Mouse (Mus musculus) stomach, embryonic 14.5 days (tissue): ENCODE measurements around the gene Prr29. TPM values are rescaled to one million over a fixed set of nuclear protein-coding genes. Genes with fewer than 3 reads are reported as not detected.

Source experiments
- ATAC-seq: fragments of 200-750 bp; cut with Nextera tagmentation; 2 replicates; pipeline ENCODE4 v1.8.0; 2017; ENCODE audit warnings: low read depth, moderate TSS enrichment; ENCODE audit not compliant: insufficient number of reproducible peaks, insufficient read depth, low FRiP score
- H3K27ac ChIP-seq: fragments of 300-500 bp; sonication (generic); 2 replicates; pipeline ENCODE4 v1.5.1; 2014; ENCODE audit warnings: mild to moderate bottlenecking, low read length, moderate library complexity, mixed read lengths
- H3K27me3 ChIP-seq: fragments of 300-500 bp; sonication (generic); 2 replicates; pipeline ENCODE4 v1.6.1; 2014; ENCODE audit warnings: low read length, control low read depth, mixed read lengths; ENCODE audit not compliant: control insufficient read depth, insufficient read depth
- H3K36me3 ChIP-seq: fragments of 300-500 bp; sonication (generic); 2 replicates; pipeline ENCODE4 v1.6.1; 2014; ENCODE audit warnings: mild to moderate bottlenecking, control low read depth, low read length, moderate library complexity, mixed read lengths; ENCODE audit not compliant: control insufficient read depth, insufficient read depth
- H3K4me1 ChIP-seq: fragments of 300-500 bp; sonication (generic); 2 replicates; pipeline ENCODE4 v1.6.1; 2014; ENCODE audit warnings: low read length, control low read depth, mixed read lengths; ENCODE audit not compliant: control insufficient read depth, insufficient read depth
- H3K4me2 ChIP-seq: fragments of 300-500 bp; sonication (generic); replicated peaks from 2 replicates; pipeline ENCODE4 v1.6.1; 2014; ENCODE audit warnings: low read depth, low read length, control low read depth
- H3K4me3 ChIP-seq: fragments of 300-500 bp; sonication (generic); 2 replicates; pipeline ENCODE4 v1.5.1; 2014; ENCODE audit warnings: low read depth, low read length, control low read depth
- H3K9ac ChIP-seq: fragments of 300-500 bp; sonication (generic); replicated peaks from 2 replicates; pipeline ENCODE4 v1.6.1; 2014; ENCODE audit warnings: low read depth, mild to moderate bottlenecking, control low read depth, low read length, moderate library complexity, mixed read lengths
- H3K9me3 ChIP-seq: fragments of 300-500 bp; sonication (generic); 2 replicates; pipeline ENCODE4 v1.6.1; 2016; ENCODE audit warnings: low read depth, low read length, control low read depth; ENCODE audit not compliant: control insufficient read depth
- WGBS: fragments of 180-500 bp; shearing (Covaris S2); extraction: QIAGEN DNeasy Blood & Tissue Kit; methylation state at CpG from one replicate; pipeline ENCODE4 v1.1.7; 2014; 5-methylcytosine and 5-hydroxymethylcytosine counted together
- polyA plus RNA-seq: library from polyadenylated mRNA; unstranded; fragments of >200 nt; fragmentation: Nextera tagmentation; extraction: Ambion mirVana; gene quantifications from 2 replicates; pipeline ENCODE4 v1.2.1, GENCODE M21; 2014

Gene Prr29
- polyA plus RNA-seq, 1 experiment from 2014 or later = 0.77 TPM

- no peaks in the 10 kb centered on the region for H3K36me3 ChIP-seq
- H3K4me3 ChIP-seq = no peak overlapping the region
- peaks cover 8% of the 10 kb centered on the region; the same call in 1 of the 2 replicates for H3K4me1 ChIP-seq
- no peak overlapping the region for H3K9ac ChIP-seq
- WGBS = 17% methylated on average over 3 of the region's 3 CpGs
- H3K27me3 ChIP-seq = no peaks in the 10 kb centered on the region
- peak; percentile 14; the same call in 1 of the 2 replicates for ATAC-seq
- H3K4me2 ChIP-seq = no peak overlapping the region
- H3K9me3 ChIP-seq = no peaks in the 10 kb centered on the region
- H3K27ac ChIP-seq = no peak overlapping the region
Measured at GRCm38 (mm10) chr11:106366316-106366715, 1.0 kb downstream of the Prr29 start.

GRCm38 (mm10) chr11:106373998-106374397, 8.7 kb downstream of the Prr29 start:
- Histone ChIP-seq H3K4me2 (no peak overlapping the region), H3K4me3 (no peak overlapping the region), H3K9me3 (no peaks in the 10 kb centered on the region), H3K27me3 (no peaks in the 10 kb centered on the region), H3K27ac (no peak overlapping the region; the same call in 1 of the 2 replicates), H3K9ac (no peak overlapping the region), H3K36me3 (no peaks in the 10 kb centered on the region), H3K4me1 (peaks cover 16% of the 10 kb centered on the region)
- WGBS = 32% methylated on average over 11 of the region's 11 CpGs
- no peak for ATAC-seq

- Histone ChIP-seq H3K4me2 (no peak overlapping the region), H3K27ac (no peak overlapping the region; the same call in 1 of the 2 replicates), H3K9me3 (no peaks in the 10 kb centered on the region), H3K36me3 (no peaks in the 10 kb centered on the region), H3K27me3 (no peaks in the 10 kb centered on the region), H3K4me3 (no peak overlapping the region), H3K4me1 (peaks cover 16% of the 10 kb centered on the region), H3K9ac (no peak overlapping the region)
- 29% methylated on average over 9 of the region's 9 CpGs for WGBS
- peak; percentile 77 for ATAC-seq
Measured at GRCm38 (mm10) chr11:106374559-106374958, 9.3 kb downstream of the Prr29 start.

- Histone ChIP-seq H3K4me1 (peaks cover 16% of the 10 kb centered on the region), H3K36me3 (no peaks in the 10 kb centered on the region), H3K4me2 (no peak overlapping the region), H3K27me3 (no peaks in the 10 kb centered on the region), H3K27ac (no peak overlapping the region), H3K9me3 (no peaks in the 10 kb centered on the region), H3K4me3 (no peak overlapping the region), H3K9ac (no peak overlapping the region)
- ATAC-seq = no peak; the same call in 1 of the 2 replicates
- whole genome bisulfite sequencing = 81% methylated on average over 5 of the region's 5 CpGs
Measured at GRCm38 (mm10) chr11:106374979-106375378, 9.7 kb downstream of the Prr29 start.

- Histone ChIP-seq H3K9ac (no peak overlapping the region), H3K4me3 (0 out of 2 replicates have a peak overlapping the region, but pooled peaks have one; percentile 9), H3K27ac (no peak overlapping the region), H3K9me3 (no peaks in the 10 kb centered on the region), H3K4me2 (0 out of 2 replicates have a peak overlapping the region, but pooled peaks have one; percentile 2), H3K4me1 (no peaks in the 10 kb centered on the region), H3K27me3 (no peaks in the 10 kb centered on the region), H3K36me3 (no peaks in the 10 kb centered on the region)
- no peak for ATAC-seq
- 76% methylated on average over 11 of the region's 11 CpGs for WGBS
Measured at GRCm38 (mm10) chr11:106381011-106381410, 15.7 kb downstream of the Prr29 start.

- Histone ChIP-seq H3K4me3 (peak overlapping the region; percentile 9; the same call in 1 of the 2 replicates), H3K9me3 (no peaks in the 10 kb centered on the region), H3K4me2 (no peak overlapping the region), H3K9ac (no peak overlapping the region), H3K27me3 (no peaks in the 10 kb centered on the region), H3K4me1 (no peaks in the 10 kb centered on the region), H3K27ac (peak overlapping the region; percentile 0; the same call in 1 of the 2 replicates), H3K36me3 (no peaks in the 10 kb centered on the region)
- 77% methylated on average over 7 of the region's 7 CpGs for WGBS
- no peak for ATAC-seq
Measured at GRCm38 (mm10) chr11:106381883-106382282, 16.6 kb downstream of the Prr29 start.

- H3K4me3 ChIP-seq = peak overlapping the region; percentile 9; the same call in 1 of the 2 replicates
- no peak for ATAC-seq
- H3K4me2 ChIP-seq = no peak overlapping the region
- no peaks in the 10 kb centered on the region for H3K36me3 ChIP-seq
- H3K9ac ChIP-seq = no peak overlapping the region
- H3K27ac ChIP-seq = peak overlapping the region; percentile 0; the same call in 1 of the 2 replicates
- no peaks in the 10 kb centered on the region for H3K4me1 ChIP-seq
- H3K27me3 ChIP-seq = no peaks in the 10 kb centered on the region
- WGBS = 59% methylated on average over 5 of the region's 5 CpGs
- H3K9me3 ChIP-seq = no peaks in the 10 kb centered on the region
Measured at GRCm38 (mm10) chr11:106382424-106382823, 17.2 kb downstream of the Prr29 start.

- Histone ChIP-seq H3K9ac (no peak overlapping the region), H3K4me2 (no peak overlapping the region), H3K4me3 (no peak overlapping the region), H3K4me1 (no peaks in the 10 kb centered on the region), H3K9me3 (no peaks in the 10 kb centered on the region), H3K27ac (peak overlapping the region; percentile 30; the same call in 1 of the 2 replicates), H3K36me3 (no peaks in the 10 kb centered on the region), H3K27me3 (no peaks in the 10 kb centered on the region)
- no peak for ATAC-seq
- WGBS = 78% methylated on average over 6 of the region's 6 CpGs
Measured at GRCm38 (mm10) chr11:106383051-106383790, 17.9 kb downstream of the Prr29 start.
